Mouse (Mus musculus) hindbrain, embryonic 16.5 days (tissue): ENCODE data around the gene Sppl2b. TPM values are rescaled to one million over a fixed set of nuclear protein-coding genes. Genes with fewer than 3 reads are reported as not detected.

Experiments
- microRNA counts: library from miRNA; unstranded; fragments of <30 nt; microRNA quantifications from one replicate; lab custom pipeline; 2016
- microRNA-seq: library from miRNA; unstranded; fragments of <30 nt; microRNA quantifications from one replicate; pipeline ENCODE4, GENCODE M21; 2017
- polyA plus RNA-seq: library from polyadenylated mRNA; unstranded; fragments of >200 nt; fragmentation: Nextera tagmentation; extraction: Ambion mirVana; gene quantifications from 2 replicates; pipeline ENCODE4 v1.2.1, GENCODE M21; 2015

Sppl2b gene
- polyA plus RNA-seq, 1 experiment from 2014 or later, result 92.4 TPM

MicroRNAs encoded within 50 kb of the gene (microRNA counts, 519-probe panel; counts per million panel counts)
- microRNA mmu-miR-1982 (lab: Ali Mortazavi, UCI), result not detected

Small RNA genes lying within 50 kb of the gene (microRNA-seq; reads per million reads assigned to microRNA genes)
- gene Mir1982, result 4.0 reads per million, percentile 13 among the genes with 10 or more reads in this experiment

Other genes starting within 250 kb of the Sppl2b start
- 2.3 and 3.1 TPM in 2 replicates for gene Gm49322, start 249.3 kb upstream of the Sppl2b start, polyA plus RNA-seq
- 24.9 and 77.7 TPM in 2 replicates for gene Csnk1g2, start 232.4 kb upstream of the Sppl2b start, polyA plus RNA-seq
- 21.2 and 83.2 TPM in 2 replicates for gene Btbd2, start 198.2 kb upstream of the Sppl2b start, polyA plus RNA-seq
- 35.6 and 55.7 TPM in 2 replicates for gene Mknk2, start 177.2 kb upstream of the Sppl2b start, polyA plus RNA-seq
- gene Mob3a, start 153.3 kb upstream of the Sppl2b start, polyA plus RNA-seq, result 56.9 and 59.5 TPM in 2 replicates
- 43.7 and 50.4 TPM in 2 replicates for gene Izumo4, start 153.1 kb upstream of the Sppl2b start, polyA plus RNA-seq
- gene Ap3d1, start 113.0 kb upstream of the Sppl2b start, polyA plus RNA-seq, result 102 and 105 TPM in 2 replicates
- gene Dot1l, start 100.1 kb upstream of the Sppl2b start, polyA plus RNA-seq, result 13.2 and 16.9 TPM in 2 replicates
- gene Sf3a2, start 57.1 kb upstream of the Sppl2b start, polyA plus RNA-seq, result 44.7 and 59.9 TPM in 2 replicates
- gene Plekhj1, start 56.6 kb upstream of the Sppl2b start, polyA plus RNA-seq, result 129 and 140 TPM in 2 replicates
- gene Amh, start 50.0 kb upstream of the Sppl2b start, polyA plus RNA-seq, result not detected in 2 replicates
- gene Jsrp1, start 41.8 kb upstream of the Sppl2b start, polyA plus RNA-seq, result 1.1 and 1.2 TPM in 2 replicates
- gene Oaz1, start 28.6 kb upstream of the Sppl2b start, polyA plus RNA-seq, result 1,272 and 1,293 TPM in 2 replicates
- 22.1 and 23.3 TPM in 2 replicates for gene Lingo3, start 11.2 kb upstream of the Sppl2b start, polyA plus RNA-seq
- gene Lsm7, start 66 bp upstream of the Sppl2b start, polyA plus RNA-seq, result 197 and 208 TPM in 2 replicates
- gene Tmprss9, start 16.6 kb downstream of the Sppl2b start, polyA plus RNA-seq, result 0.13 and 0.27 TPM in 2 replicates
- 314 and 364 TPM in 2 replicates for gene Timm13, start 45.7 kb downstream of the Sppl2b start, polyA plus RNA-seq
- gene Lmnb2, start 63.0 kb downstream of the Sppl2b start, polyA plus RNA-seq, result 36.6 and 41.9 TPM in 2 replicates
- gene Gadd45b, start 74.8 kb downstream of the Sppl2b start, polyA plus RNA-seq, result 8.0 and 9.0 TPM in 2 replicates
- 25.4 and 27.0 TPM in 2 replicates for gene Gng7, start 159.7 kb downstream of the Sppl2b start, polyA plus RNA-seq
- gene Diras1, start 170.4 kb downstream of the Sppl2b start, polyA plus RNA-seq, result 74.4 and 81.7 TPM in 2 replicates
- gene Slc39a3, start 182.2 kb downstream of the Sppl2b start, polyA plus RNA-seq, result 48.3 and 54.3 TPM in 2 replicates
- 334 and 346 TPM in 2 replicates for gene Sgta, start 204.9 kb downstream of the Sppl2b start, polyA plus RNA-seq
- gene Thop1, start 214.8 kb downstream of the Sppl2b start, polyA plus RNA-seq, result 49.8 and 53.5 TPM in 2 replicates
- 0.24 and 0.32 TPM in 2 replicates for gene Creb3l3, start 243.6 kb downstream of the Sppl2b start, polyA plus RNA-seq